Mouse (Mus musculus) heart, adult 18-20 months (tissue): ENCODE measurements at regions not wholly inside any gene's neighbourhood (a gene's known extent, or its start where the extent isn't known, plus 50 kb on each side); places are given as distances from the start of the nearest gene placed in this dataset.
A peak's percentile ranks its signal among the peaks of the same experiment; 100 is the strongest.

Experiments
- DNase-seq, 2 experiments: peaks; one replicate each; pipeline ENCODE4 v3.0.0; 2021 to 2022; ENCODE audit warnings: mixed read lengths in 1 of 2

GRCm38 (mm10) chr13:29019839-29020238, 66.3 kb upstream of the Sox4 start:
- no peak for DNase-seq

GRCm38 (mm10) chr13:29016145-29016651, 62.7 kb upstream of the Sox4 start:
- DNase-seq = peak in 1 of 2 experiments; percentile 4

GRCm38 (mm10) chr13:29015605-29015994, 62.1 kb upstream of the Sox4 start:
- no peak for DNase-seq

GRCm38 (mm10) chr13:29014827-29015604, 61.5 kb upstream of the Sox4 start:
- DNase-seq = no peak

GRCm38 (mm10) chr13:29014066-29014826, 60.7 kb upstream of the Sox4 start:
- DNase-seq = peak in 1 of 2 experiments; percentile 4

GRCm38 (mm10) chr13:29006467-29006866, 53.0 kb upstream of the Sox4 start:
- DNase-seq = no peak
